Mouse (Mus musculus) thymus, postnatal 25 days (tissue): ENCODE measurements around the gene Lyl1.

ENCODE experiments used
- DNase-seq: peaks from one replicate; pipeline ENCODE4 v3.0.0; 2022

Lyl1 gene

DNA sequence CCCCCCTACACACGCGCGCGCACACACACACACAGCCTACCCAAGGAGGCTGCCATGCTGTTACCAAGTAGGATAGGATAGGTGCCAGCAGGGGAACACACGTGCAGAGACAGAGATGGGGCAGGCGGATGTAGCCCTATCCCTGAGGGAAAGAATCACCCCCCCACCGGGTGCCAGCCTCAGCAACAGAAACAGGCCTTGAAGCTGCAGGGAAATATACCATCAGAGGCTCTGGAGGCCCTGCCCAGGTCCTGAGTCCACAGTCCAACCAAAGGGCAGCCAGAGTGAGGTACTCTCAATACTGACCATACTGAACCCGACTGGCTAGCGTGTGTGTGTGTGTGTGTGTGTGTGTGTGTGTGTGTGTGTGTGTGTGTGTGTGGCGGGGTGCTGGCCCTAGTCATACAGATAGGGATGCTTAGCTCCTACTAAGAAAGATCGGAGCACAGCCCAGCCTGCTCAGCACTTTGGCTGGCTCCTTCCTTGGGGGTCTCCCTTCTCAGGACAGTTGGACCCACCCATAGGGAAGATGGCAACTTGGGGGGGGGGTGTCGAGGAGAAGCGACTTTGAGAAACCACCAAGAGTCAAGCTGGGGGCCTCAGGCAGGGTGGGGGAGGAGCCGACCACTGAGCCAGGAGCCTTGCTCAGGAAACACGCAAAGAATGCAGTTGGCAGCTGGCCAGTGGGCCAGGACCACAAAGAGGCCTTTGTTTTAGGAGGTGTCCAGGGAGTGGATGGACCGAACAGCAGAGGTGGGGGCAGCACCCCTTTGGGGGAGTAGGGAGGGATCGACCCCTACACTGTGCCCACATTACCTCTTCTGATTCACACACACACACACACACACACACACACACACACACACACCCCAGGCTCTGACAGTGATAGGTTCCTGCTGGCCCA, 42.5 kb downstream of the Lyl1 start:
- no peak for DNase-seq

DNA sequence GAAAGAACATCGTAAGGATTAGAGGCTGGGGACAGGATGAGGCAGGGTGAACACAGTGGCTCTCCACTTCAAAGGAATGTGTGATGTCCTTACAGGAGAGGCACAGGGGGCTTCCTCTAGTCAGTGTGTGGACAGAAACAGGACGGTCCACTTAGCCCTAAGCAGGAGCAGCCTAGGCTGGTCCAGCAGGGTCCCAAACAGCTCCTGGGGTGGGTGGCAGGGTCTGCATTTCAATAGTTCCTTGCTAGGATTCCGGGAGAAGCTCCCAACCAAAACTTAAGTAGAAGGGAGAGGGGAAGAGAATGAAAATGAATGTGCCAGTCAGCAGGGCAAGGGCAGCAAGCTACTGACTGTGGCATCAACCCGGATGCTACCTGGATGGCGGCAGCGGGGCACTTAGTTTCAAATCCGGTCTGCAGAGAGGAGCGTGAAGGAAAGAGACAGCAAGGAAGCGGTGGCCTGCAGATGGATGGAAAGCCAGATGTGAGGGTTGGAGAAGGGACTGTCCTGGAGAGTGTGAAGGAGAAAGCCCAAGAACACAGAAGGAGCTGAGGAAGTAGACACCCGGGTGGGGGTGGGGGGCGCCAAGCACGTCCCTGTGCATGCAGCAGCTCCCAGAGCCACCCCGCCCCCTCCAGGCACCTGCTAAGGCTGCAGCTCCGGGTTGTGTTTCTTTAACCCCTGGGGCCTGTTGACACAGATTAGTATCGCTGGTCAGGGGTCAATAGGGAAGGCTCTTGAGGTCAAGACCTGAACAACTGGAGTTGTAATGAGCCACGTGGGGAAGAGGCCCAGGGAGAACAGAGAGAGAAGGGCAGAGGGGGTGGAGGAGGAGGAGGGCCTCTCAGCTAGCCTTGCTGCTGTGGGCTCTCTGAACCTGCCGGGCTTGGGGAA, 44.0 kb downstream of the Lyl1 start:
- peak; percentile 43 for DNase-seq

DNA sequence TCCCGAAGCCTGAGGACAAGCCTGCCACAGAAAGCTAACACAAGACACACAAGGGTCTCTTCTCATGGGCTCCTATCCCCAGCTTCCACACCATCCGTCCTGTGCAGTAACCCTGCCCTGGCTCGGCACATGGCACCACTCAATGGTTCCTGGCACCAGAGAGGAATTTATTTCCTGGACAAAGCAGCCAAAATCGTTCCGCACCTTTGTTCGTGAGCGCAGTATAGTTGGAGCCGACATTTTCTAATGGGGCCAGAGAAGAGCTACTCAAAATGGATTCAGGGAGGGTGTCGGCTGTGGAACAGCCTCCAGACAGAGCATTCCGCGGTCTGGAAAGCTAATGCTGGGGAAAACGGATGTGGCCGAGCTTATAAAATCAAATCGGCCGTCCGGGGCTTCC, 48.3 kb downstream of the Lyl1 start:
- no peak for DNase-seq

DNA sequence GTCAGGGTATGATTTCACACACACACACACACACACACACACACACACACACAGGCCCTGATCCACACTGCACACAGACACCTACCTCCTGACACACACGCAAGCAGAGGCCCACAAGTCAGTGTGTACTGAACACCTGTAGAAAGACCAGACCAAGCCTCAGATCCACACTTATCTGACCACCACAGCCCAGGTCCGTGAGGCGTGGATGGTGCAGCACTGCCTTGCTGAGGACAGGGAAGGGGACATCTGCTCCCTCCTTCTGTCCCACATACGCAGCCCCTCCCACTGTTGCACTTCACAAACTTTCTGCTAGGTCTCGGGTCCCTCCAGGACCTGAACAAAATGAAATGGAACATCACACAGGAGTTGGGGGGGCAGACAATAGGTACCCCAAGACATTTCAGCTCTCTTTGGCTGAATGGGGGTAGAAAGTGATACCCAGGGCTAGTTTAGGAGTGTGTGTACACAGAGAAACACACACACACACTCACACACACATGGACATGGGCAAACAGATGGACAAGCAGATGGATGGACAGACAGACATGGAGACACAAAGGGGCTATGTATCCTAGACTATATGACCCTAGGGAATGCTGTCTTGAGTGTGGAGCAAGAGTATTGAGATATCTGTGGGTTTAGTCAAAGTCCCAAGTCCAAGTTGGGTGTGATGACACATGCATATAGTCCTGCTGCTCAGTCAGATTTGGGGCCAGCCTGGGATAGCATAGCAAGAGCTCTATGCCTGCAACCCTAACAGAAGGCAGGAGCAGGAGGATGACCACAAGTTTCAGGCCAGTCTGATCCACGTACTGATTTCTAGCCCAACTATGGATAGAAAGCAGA, 51.7 kb downstream of the Lyl1 start:
- no peak for DNase-seq
